Mouse (Mus musculus) liver, embryonic 16.5 days (tissue): ENCODE results near the gene Rims3. TPM values are rescaled to one million over a fixed set of nuclear protein-coding genes. Genes with fewer than 3 reads are reported as not detected.
A peak's percentile ranks its signal among the peaks of the same experiment; 100 is the strongest.

Experiments
- ATAC-seq: fragments of 200-750 bp; cut with Nextera tagmentation; 2 replicates; pipeline ENCODE4 v1.8.0; 2017; ENCODE audit warnings: low read depth, mild to moderate bottlenecking, moderate number of reproducible peaks, moderate library complexity
- H3K27ac ChIP-seq: fragments of 300-500 bp; sonication (generic); 2 replicates; pipeline ENCODE4 v1.5.1; 2014; ENCODE audit warnings: mild to moderate bottlenecking, low read length
- H3K27me3 ChIP-seq: fragments of 300-500 bp; sonication (generic); 2 replicates; pipeline ENCODE4 v1.6.1; 2014; ENCODE audit warnings: low read depth, low read length, mixed read lengths; ENCODE audit not compliant: control insufficient read depth, insufficient read depth
- H3K36me3 ChIP-seq: fragments of 300-500 bp; sonication (generic); 2 replicates; pipeline ENCODE4 v1.6.1; 2014; ENCODE audit warnings: mild to moderate bottlenecking; ENCODE audit not compliant: control insufficient read depth, insufficient read depth
- H3K4me1 ChIP-seq: fragments of 300-500 bp; sonication (generic); 2 replicates; pipeline ENCODE4 v1.6.1; 2014; ENCODE audit warnings: low read depth, low read length, mixed read lengths; ENCODE audit not compliant: control insufficient read depth
- H3K4me2 ChIP-seq: fragments of 300-500 bp; sonication (generic); 2 replicates; pipeline ENCODE4 v1.6.1; 2014; ENCODE audit warnings: low read depth, low read length, mixed read lengths
- H3K4me3 ChIP-seq: fragments of 300-500 bp; sonication (generic); 2 replicates; pipeline ENCODE4 v1.5.1; 2014; ENCODE audit warnings: low read depth, mild to moderate bottlenecking, low read length
- H3K9ac ChIP-seq: fragments of 300-500 bp; sonication (generic); 2 replicates; pipeline ENCODE4 v1.6.1; 2014; ENCODE audit warnings: low read depth, low read length
- H3K9me3 ChIP-seq: fragments of 300-500 bp; sonication (generic); replicated peaks from 2 replicates; pipeline ENCODE4 v1.6.1; 2016; ENCODE audit warnings: low read length; ENCODE audit not compliant: control insufficient read depth
- WGBS: fragments of 180-500 bp; shearing (Covaris S2); extraction: QIAGEN DNeasy Blood & Tissue Kit; methylation state at CpG from one replicate; pipeline ENCODE4 v1.1.7; 2014; ENCODE audit not compliant: insufficient replicate concordance; 5-methylcytosine and 5-hydroxymethylcytosine counted together
- polyA plus RNA-seq: library from polyadenylated mRNA; unstranded; fragments of >200 nt; fragmentation: Nextera tagmentation; extraction: Ambion mirVana; gene quantifications from 2 replicates; pipeline ENCODE4 v1.2.1, GENCODE M21; 2015

Gene Rims3
- polyA plus RNA-seq, 1 experiment from 2014 or later, result 0.21 TPM

- Histone ChIP-seq H3K27me3 (no peaks in the 10 kb centered on the region), H3K4me2 (peak overlapping the region; percentile 53), H3K36me3 (no peaks in the 10 kb centered on the region), H3K4me1 (peaks cover 38% of the 10 kb centered on the region), H3K27ac (peak overlapping the region; percentile 61), H3K9ac (peak overlapping the region; percentile 41; the same call in 1 of the 2 replicates), H3K4me3 (no peak overlapping the region), H3K9me3 (no peaks in the 10 kb centered on the region)
- 11% methylated on average over 7 of the region's 7 CpGs for WGBS
- peak; percentile 96 for ATAC-seq
Measured at GRCm38 (mm10) chr4:120844423-120845082, 10.1 kb upstream of the Rims3 start.

- Histone ChIP-seq H3K4me3 (no peak overlapping the region), H3K9ac (no peak overlapping the region), H3K4me1 (peaks cover 38% of the 10 kb centered on the region), H3K4me2 (peak overlapping the region; percentile 53), H3K36me3 (no peaks in the 10 kb centered on the region), H3K9me3 (no peaks in the 10 kb centered on the region), H3K27ac (peak overlapping the region; percentile 61; the same call in 1 of the 2 replicates), H3K27me3 (no peaks in the 10 kb centered on the region)
- peak; percentile 51 for ATAC-seq
- WGBS, result 23% methylated on average over 4 of the region's 4 CpGs
Measured at GRCm38 (mm10) chr4:120845098-120845497, 9.5 kb upstream of the Rims3 start.

- H3K9me3 ChIP-seq, result no peaks in the 10 kb centered on the region
- no peaks in the 10 kb centered on the region for H3K36me3 ChIP-seq
- peaks cover 30% of the 10 kb centered on the region for H3K4me1 ChIP-seq
- no peak overlapping the region for H3K9ac ChIP-seq
- no peak overlapping the region for H3K27ac ChIP-seq
- 71% methylated on average over 6 of the region's 6 CpGs for WGBS
- H3K4me3 ChIP-seq, result no peak overlapping the region
- peaks cover 8% of the 10 kb centered on the region; the same call in 1 of the 2 replicates for H3K27me3 ChIP-seq
- ATAC-seq, result no peak
- H3K4me2 ChIP-seq, result no peak overlapping the region
Measured at GRCm38 (mm10) chr4:120848909-120849308, 5.7 kb upstream of the Rims3 start.

GRCm38 (mm10) chr4:120849451-120849850 lies 5.2 kb upstream of the Rims3 start:
- Histone ChIP-seq H3K27ac (no peak overlapping the region), H3K9ac (no peak overlapping the region), H3K9me3 (no peaks in the 10 kb centered on the region), H3K27me3 (peaks cover 12% of the 10 kb centered on the region), H3K4me1 (peaks cover 25% of the 10 kb centered on the region), H3K36me3 (no peaks in the 10 kb centered on the region), H3K4me2 (no peak overlapping the region), H3K4me3 (no peak overlapping the region)
- WGBS, result 65% methylated on average over 11 of the region's 11 CpGs
- no peak for ATAC-seq

- Histone ChIP-seq H3K4me1 (peaks cover 16% of the 10 kb centered on the region), H3K27ac (no peak overlapping the region), H3K36me3 (no peaks in the 10 kb centered on the region), H3K4me2 (no peak overlapping the region), H3K4me3 (no peak overlapping the region), H3K9me3 (no peaks in the 10 kb centered on the region), H3K27me3 (peaks cover 27% of the 10 kb centered on the region), H3K9ac (no peak overlapping the region)
- under 1% methylated on average over 10 of the region's 10 CpGs for WGBS
- ATAC-seq, result no peak
Measured at GRCm38 (mm10) chr4:120850946-120851345, 3.7 kb upstream of the Rims3 start.

- H3K27me3 ChIP-seq, result peaks cover 41% of the 10 kb centered on the region
- no peak overlapping the region for H3K27ac ChIP-seq
- 30% methylated on average over 7 of the region's 7 CpGs for WGBS
- H3K9ac ChIP-seq, result no peak overlapping the region
- no peak for ATAC-seq
- H3K4me2 ChIP-seq, result peak overlapping the region; percentile 86
- peak overlapping the region; percentile 63 for H3K4me3 ChIP-seq
- H3K36me3 ChIP-seq, result no peaks in the 10 kb centered on the region
- peaks cover 5% of the 10 kb centered on the region for H3K4me1 ChIP-seq
- H3K9me3 ChIP-seq, result no peaks in the 10 kb centered on the region
Measured at GRCm38 (mm10) chr4:120855360-120856060, 894 bp downstream of the Rims3 start.

GRCm38 (mm10) chr4:120856376-120856775 lies 1.8 kb downstream of the Rims3 start:
- Histone ChIP-seq H3K4me1 (peaks cover 5% of the 10 kb centered on the region), H3K27me3 (peaks cover 41% of the 10 kb centered on the region), H3K27ac (no peak overlapping the region), H3K4me2 (no peak overlapping the region), H3K36me3 (no peaks in the 10 kb centered on the region), H3K9me3 (no peaks in the 10 kb centered on the region), H3K4me3 (no peak overlapping the region), H3K9ac (no peak overlapping the region)
- WGBS, result 53% methylated on average over 5 of the region's 5 CpGs
- ATAC-seq, result no peak

GRCm38 (mm10) chr4:120859865-120860264 lies 5.2 kb downstream of the Rims3 start:
- H3K27ac ChIP-seq, result no peak overlapping the region
- H3K4me3 ChIP-seq, result no peak overlapping the region
- no peak for ATAC-seq
- WGBS, result 55% methylated on average over 7 of the region's 7 CpGs
- no peak overlapping the region for H3K9ac ChIP-seq
- no peak overlapping the region for H3K4me2 ChIP-seq
- H3K27me3 ChIP-seq, result peaks cover 25% of the 10 kb centered on the region
- peaks cover 1% of the 10 kb centered on the region for H3K4me1 ChIP-seq
- H3K36me3 ChIP-seq, result no peaks in the 10 kb centered on the region
- H3K9me3 ChIP-seq, result no peaks in the 10 kb centered on the region

- Histone ChIP-seq H3K9ac (no peak overlapping the region), H3K36me3 (no peaks in the 10 kb centered on the region), H3K4me2 (no peak overlapping the region), H3K4me3 (no peak overlapping the region), H3K27ac (no peak overlapping the region), H3K9me3 (no peaks in the 10 kb centered on the region), H3K4me1 (no peaks in the 10 kb centered on the region), H3K27me3 (no peaks in the 10 kb centered on the region)
- ATAC-seq, result no peak
- WGBS, result 11% methylated on average over 6 of the region's 6 CpGs
Measured at GRCm38 (mm10) chr4:120866211-120866610, 11.6 kb downstream of the Rims3 start.
